Mouse (Mus musculus) splenic B cell, adult 2 months (primary cell): ENCODE measurements at regions not wholly inside any gene's neighbourhood (a gene's known extent, or its start where the extent isn't known, plus 50 kb on each side); places are given as distances from the start of the nearest gene placed in this dataset.

ENCODE experiments used
- DNase-seq: peaks from one replicate; pipeline ENCODE4 v3.0.0-alpha.2; 2011; ENCODE audit warnings: low read depth, low spot score
- H3K27me3 ChIP-seq: 2 replicates; pipeline ENCODE4 v1.6.1; 2012; ENCODE audit warnings: mild to moderate bottlenecking, low read length, moderate library complexity, mixed read lengths; ENCODE audit not compliant: control insufficient read depth, poor library complexity, insufficient read depth, severe bottlenecking
- H3K36me3 ChIP-seq: 2 replicates; pipeline ENCODE4 v1.6.1; 2012; ENCODE audit warnings: mild to moderate bottlenecking, low read length, moderate library complexity, mixed read lengths; ENCODE audit not compliant: control insufficient read depth, poor library complexity, insufficient read depth, severe bottlenecking

DNA sequence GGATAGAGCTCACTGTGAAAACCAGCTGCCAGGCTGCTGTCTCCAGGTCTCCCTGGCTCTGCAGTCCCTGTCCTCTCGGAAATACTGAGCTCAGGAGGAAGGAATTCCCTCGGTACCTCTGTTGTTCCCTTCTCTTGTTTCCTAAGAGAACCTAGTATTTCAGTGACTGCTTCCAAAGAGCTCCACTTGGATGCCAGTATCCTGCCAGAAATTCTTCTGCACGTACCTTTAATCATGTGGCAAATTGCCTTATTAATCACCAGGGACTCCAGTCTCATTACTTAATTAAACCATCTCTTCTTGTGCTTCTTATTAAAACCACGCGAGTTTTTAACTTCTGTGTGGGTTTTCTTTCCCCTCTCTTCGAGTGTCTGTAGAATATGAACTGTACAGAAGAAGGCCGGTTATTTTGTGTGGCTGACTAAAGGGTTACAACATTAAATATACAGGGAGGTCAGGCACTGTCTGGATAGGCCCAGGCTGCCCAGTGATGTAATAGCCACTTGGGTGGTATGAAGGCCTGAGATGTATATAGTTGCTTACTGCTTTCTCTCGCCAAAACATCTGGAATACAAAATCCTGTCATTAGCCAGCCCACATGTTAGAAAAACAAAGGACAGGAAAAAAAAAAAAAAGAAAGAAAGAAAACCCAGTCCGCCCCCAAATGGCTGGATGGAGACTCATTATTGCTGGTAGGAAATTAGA is 183.2 kb downstream of the Gm10260 start:
- Histone ChIP-seq H3K27me3 (no peaks in the 10 kb centered on the region), H3K36me3 (no peaks in the 10 kb centered on the region)
- no peak for DNase-seq

GRCm38 (mm10) chr13:97573601-97574000 is 186.8 kb downstream of the Gm10260 start:
- DNase-seq = no peak
- Histone ChIP-seq H3K27me3 (no peaks in the 10 kb centered on the region), H3K36me3 (no peaks in the 10 kb centered on the region)

DNA sequence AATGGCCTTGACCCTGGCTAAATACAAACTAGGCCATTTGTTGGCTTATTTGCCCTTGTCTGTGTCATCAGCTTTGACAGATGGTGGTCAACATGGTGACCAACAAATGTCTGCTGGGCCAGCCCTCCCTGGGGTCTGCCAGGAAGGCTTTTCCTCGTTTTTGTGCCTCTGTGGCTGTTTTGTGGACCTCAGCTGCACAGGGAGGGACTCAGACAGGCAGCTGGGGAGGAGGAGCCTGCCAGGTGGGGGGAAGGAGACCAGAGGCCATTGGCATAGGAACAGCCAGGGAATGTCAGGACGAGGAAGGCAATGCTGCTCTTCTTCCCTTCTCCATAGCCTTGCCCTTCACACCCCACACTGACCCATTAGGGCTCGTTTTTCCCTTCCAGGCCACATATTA is 188.1 kb downstream of the Gm10260 start:
- H3K27me3 ChIP-seq = no peaks in the 10 kb centered on the region
- no peak for DNase-seq
- no peaks in the 10 kb centered on the region for H3K36me3 ChIP-seq

DNA sequence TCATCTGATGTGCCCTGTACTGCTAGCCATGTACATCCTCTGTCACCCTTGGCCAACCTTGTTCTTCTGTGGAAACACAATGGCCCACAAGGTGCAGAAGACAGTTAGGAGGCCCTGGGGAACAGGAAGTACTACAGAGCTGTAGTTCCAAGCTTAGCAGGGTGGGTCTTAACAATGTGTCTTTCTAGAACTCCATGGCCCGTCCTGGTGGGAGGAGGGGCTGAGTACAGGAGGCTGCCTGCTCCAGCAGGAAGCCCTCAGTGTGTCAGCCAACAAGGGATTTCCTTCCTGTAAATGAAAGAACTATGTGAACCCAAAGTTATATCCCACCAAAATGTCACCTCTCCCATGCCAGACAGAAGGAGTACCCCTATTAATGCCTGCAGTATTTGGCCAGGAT is 190.4 kb downstream of the Gm10260 start:
- DNase-seq = no peak
- H3K27me3 ChIP-seq = no peaks in the 10 kb centered on the region
- no peaks in the 10 kb centered on the region for H3K36me3 ChIP-seq

GRCm38 (mm10) chr13:97567632-97568031 is 192.8 kb downstream of the Gm10260 start:
- no peaks in the 10 kb centered on the region for H3K27me3 ChIP-seq
- no peak for DNase-seq

GRCm38 (mm10) chr13:97566071-97566470 is 194.4 kb downstream of the Gm10260 start:
- Histone ChIP-seq H3K36me3 (no peaks in the 10 kb centered on the region), H3K27me3 (no peaks in the 10 kb centered on the region)
- DNase-seq = no peak

More at GRCm38 (mm10) chr13:97567632-97568031, 192.8 kb downstream of the Gm10260 start:
- no peaks in the 10 kb centered on the region for H3K36me3 ChIP-seq

DNA sequence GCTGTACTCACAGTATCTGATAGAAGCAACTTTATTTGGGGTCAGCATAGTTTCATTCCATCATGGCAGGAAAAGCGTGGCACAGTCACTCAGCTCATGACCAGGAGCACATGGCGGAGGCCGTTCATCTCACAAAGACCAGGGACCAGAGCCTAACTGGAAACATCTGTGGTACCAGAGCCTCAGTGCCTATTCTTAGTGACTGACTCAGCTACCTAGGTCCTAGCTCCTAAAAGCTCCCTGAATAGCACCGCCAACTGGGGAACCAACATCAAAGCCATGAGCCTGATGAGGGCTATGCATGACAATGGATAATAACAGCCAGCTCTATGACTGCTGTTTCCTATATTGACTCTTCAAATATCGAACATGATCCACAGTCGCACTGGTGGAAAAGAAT is 198.2 kb downstream of the Gm10260 start:
- H3K27me3 ChIP-seq = no peaks in the 10 kb centered on the region
- H3K36me3 ChIP-seq = no peaks in the 10 kb centered on the region
- no peak for DNase-seq

GRCm38 (mm10) chr13:97560789-97561188 is 199.6 kb downstream of the Gm10260 start:
- DNase-seq = no peak
- Histone ChIP-seq H3K36me3 (no peaks in the 10 kb centered on the region), H3K27me3 (no peaks in the 10 kb centered on the region)

DNA sequence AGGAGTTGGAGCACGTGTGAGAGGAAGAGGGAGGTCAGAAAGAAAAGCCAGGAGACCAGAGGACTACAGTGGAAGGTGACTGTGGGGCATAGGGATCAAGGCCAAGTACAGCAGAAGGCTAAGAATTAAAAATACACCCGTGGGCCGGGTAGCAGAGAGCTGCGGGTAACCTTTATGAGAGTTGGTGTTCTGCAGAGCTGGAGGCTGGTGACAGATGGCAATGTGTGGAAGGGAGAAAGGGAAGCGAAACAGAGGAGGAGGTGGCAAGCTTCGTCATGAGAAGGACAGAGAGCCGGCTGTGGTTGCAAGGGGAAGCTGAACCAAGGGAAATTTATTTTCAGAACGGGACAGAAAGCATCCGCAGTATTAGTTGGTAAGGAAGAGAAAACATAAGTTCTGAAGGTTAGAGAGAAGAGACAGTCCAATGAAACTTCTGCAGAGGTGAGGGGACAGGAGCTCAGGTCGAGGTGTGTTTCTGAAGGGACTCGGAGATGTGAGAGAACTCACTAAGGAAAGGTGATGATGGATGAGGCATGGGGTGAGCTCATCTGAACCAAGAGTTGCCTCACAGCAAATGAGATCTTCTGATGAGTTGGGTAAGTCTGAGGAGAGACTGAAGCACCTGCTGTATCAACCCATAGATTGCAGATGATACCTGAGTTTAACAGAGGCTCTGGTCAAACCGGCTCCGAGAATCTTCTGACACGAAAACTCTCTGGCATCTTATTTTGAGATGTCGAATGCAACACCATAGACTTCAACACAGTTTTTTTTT is 200.6 kb downstream of the Gm10260 start:
- Histone ChIP-seq H3K27me3 (no peaks in the 10 kb centered on the region), H3K36me3 (no peaks in the 10 kb centered on the region)
- peak; percentile 28 for DNase-seq

- Histone ChIP-seq H3K27me3 (no peaks in the 10 kb centered on the region), H3K36me3 (no peaks in the 10 kb centered on the region)
- no peak for DNase-seq
Measured at GRCm38 (mm10) chr13:97558884-97559283, 201.5 kb downstream of the Gm10260 start.

DNA sequence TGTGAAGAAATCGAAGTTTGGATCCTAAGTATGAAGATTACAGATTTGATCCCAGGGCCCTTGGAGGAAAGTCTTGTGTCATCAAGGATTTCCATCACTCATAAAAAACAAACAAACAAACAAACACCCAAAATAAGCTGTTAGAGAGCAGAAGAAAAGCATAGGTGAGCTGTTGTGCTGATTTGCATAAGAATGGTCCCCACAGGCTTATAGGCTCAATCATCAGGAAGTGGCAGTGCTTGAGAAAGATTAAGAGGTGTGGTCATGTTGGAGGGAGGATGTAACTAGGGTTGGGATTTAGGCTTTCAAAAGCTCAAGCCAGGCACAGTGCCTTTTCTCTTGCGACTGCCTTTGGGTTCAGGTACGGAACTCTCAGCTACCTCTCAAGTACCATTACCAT is 205.1 kb downstream of the Gm10260 start:
- H3K27me3 ChIP-seq = no peaks in the 10 kb centered on the region
- DNase-seq = no peak
- no peaks in the 10 kb centered on the region for H3K36me3 ChIP-seq

- Histone ChIP-seq H3K27me3 (no peaks in the 10 kb centered on the region), H3K36me3 (no peaks in the 10 kb centered on the region)
- DNase-seq = no peak
Measured at GRCm38 (mm10) chr13:97554601-97555000, 205.8 kb downstream of the Gm10260 start.

- no peaks in the 10 kb centered on the region for H3K27me3 ChIP-seq
- DNase-seq = no peak
- no peaks in the 10 kb centered on the region for H3K36me3 ChIP-seq
Measured at GRCm38 (mm10) chr13:97552236-97552635, 208.2 kb downstream of the Gm10260 start.

DNA sequence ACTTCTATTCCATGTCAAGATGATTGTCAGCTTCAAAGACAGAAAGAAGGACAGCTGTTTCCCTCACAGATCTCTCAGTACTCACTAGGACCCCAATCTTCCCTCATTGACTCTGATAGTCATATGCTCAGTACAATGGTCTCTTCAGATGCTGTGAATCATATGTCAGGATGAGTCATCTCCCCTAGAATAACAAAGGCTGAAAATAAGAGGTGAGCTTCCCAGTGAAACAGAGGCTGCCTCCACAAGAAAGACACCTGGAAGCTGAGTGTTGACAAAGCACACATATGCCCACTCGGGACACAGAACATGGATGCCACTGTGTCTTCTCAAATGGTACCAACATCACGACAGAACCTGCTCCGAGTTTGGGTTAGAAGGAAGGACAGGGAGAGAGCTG is 209.6 kb downstream of the Gm10260 start:
- DNase-seq = no peak
- Histone ChIP-seq H3K27me3 (no peaks in the 10 kb centered on the region), H3K36me3 (no peaks in the 10 kb centered on the region)

DNA sequence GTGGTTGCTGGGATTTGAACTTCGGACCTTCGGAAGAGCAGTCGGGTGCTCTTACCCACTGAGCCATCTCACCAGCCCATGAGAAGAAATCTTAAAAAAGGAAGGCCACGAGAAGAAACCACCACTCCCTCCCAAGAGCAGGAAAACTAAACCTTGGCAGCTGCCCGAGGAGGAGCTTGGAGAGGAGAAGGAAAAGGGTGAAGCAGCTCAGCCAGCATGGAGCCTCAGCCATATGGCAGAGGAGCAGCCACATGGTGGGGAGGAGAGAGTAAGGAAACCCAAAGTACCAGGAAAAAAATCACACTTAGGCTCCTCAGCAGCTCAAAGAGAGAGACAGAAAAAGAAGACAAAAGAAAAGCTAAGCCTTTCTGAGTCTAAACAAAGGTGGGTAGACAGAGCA is 210.3 kb downstream of the Gm10260 start:
- no peak for DNase-seq
- Histone ChIP-seq H3K36me3 (no peaks in the 10 kb centered on the region), H3K27me3 (no peaks in the 10 kb centered on the region)
